Mouse (Mus musculus) embryonic facial prominence, embryonic 10.5 days (tissue): ENCODE measurements around the gene Cd40. TPM values are rescaled to one million over a fixed set of nuclear protein-coding genes. Genes with fewer than 3 reads are reported as not detected.

Source experiments
- DNase-seq: peaks from one replicate; pipeline ENCODE4 v3.0.0-alpha.2; 2017; ENCODE audit warnings: low spot score
- H3K27ac ChIP-seq: fragments of 300-500 bp; sonication (generic); replicated peaks from 2 replicates; pipeline ENCODE4 v1.5.1; 2016; ENCODE audit warnings: mild to moderate bottlenecking
- H3K27me3 ChIP-seq: fragments of 300-500 bp; sonication (generic); replicated peaks from 2 replicates; pipeline ENCODE4 v1.6.1; 2016; ENCODE audit warnings: low read depth, mild to moderate bottlenecking; ENCODE audit not compliant: poor library complexity, severe bottlenecking
- H3K36me3 ChIP-seq: fragments of 300-500 bp; sonication (generic); replicated peaks from 2 replicates; pipeline ENCODE4 v1.6.1; 2016; ENCODE audit warnings: mild to moderate bottlenecking, moderate library complexity
- H3K4me1 ChIP-seq: fragments of 300-500 bp; sonication (generic); 2 replicates; pipeline ENCODE4 v1.6.1; 2016
- H3K4me3 ChIP-seq: fragments of 300-500 bp; sonication (generic); 2 replicates; pipeline ENCODE4 v1.5.1; 2016; ENCODE audit warnings: mild to moderate bottlenecking, moderate library complexity
- H3K9me3 ChIP-seq: fragments of 300-500 bp; sonication (generic); 2 replicates; pipeline ENCODE4 v1.6.1; 2016; ENCODE audit warnings: mild to moderate bottlenecking
- WGBS: fragments of 180-500 bp; shearing (Covaris S2); methylation state at CpG from one replicate; pipeline ENCODE4 v1.1.7; 2016; 5-methylcytosine and 5-hydroxymethylcytosine counted together
- polyA plus RNA-seq: library from polyadenylated mRNA; unstranded; fragments of >200 nt; fragmentation: Nextera tagmentation; extraction: Ambion mirVana; gene quantifications from 2 replicates; pipeline ENCODE4 v1.2.1, GENCODE M21; 2016

Gene Cd40
- polyA plus RNA-seq, 1 experiment from 2014 or later, result 6.2 TPM

GRCm38 (mm10) chr2:165035058-165035431, 20.4 kb upstream of the Cd40 start:
- 41% methylated on average over 5 of the region's 5 CpGs for WGBS
- H3K4me3 ChIP-seq, result peak overlapping the region; percentile 91
- DNase-seq, result no peak
- no peaks in the 10 kb centered on the region for H3K27me3 ChIP-seq
- H3K9me3 ChIP-seq, result no peaks in the 10 kb centered on the region
- peak overlapping the region; percentile 100 for H3K27ac ChIP-seq
- H3K36me3 ChIP-seq, result peaks cover 8% of the 10 kb centered on the region; the same call in 1 of the 2 replicates
- peaks cover 34% of the 10 kb centered on the region for H3K4me1 ChIP-seq

DNA sequence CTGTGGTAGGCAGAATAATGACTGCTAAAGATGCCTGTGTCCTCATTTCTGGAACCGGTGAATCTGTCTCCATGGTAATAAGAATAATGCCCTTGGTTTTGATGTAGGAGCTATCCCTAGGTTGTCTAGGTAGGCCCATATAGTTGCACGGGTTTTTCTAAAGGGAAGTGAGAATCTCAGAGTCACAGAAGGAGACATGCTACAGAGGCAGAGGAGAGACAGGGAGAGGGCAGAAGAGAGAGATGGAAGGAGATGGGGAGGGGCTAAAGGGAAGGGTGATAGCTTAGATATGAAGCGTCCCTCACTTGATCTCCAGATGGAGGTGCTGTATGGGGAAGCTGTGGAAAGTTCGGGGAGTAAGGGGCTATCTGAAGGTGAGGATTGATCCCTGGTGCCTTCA, 18.0 kb upstream of the Cd40 start:
- H3K9me3 ChIP-seq, result no peaks in the 10 kb centered on the region
- no peaks in the 10 kb centered on the region for H3K36me3 ChIP-seq
- 0 out of 2 replicates have a peak, but pooled peaks cover 5% of the 10 kb centered on the region for H3K27me3 ChIP-seq
- H3K4me3 ChIP-seq, result no peak overlapping the region
- H3K27ac ChIP-seq, result no peak overlapping the region
- H3K4me1 ChIP-seq, result peaks cover 25% of the 10 kb centered on the region
- no peak for DNase-seq
- WGBS, result 75% methylated on average over 4 of the region's 4 CpGs

GRCm38 (mm10) chr2:165042126-165042525, 13.3 kb upstream of the Cd40 start:
- Histone ChIP-seq H3K27me3 (0 out of 2 replicates have a peak, but pooled peaks cover 14% of the 10 kb centered on the region), H3K4me1 (peaks cover 18% of the 10 kb centered on the region), H3K4me3 (no peak overlapping the region), H3K36me3 (no peaks in the 10 kb centered on the region), H3K9me3 (no peaks in the 10 kb centered on the region), H3K27ac (no peak overlapping the region)
- DNase-seq, result no peak
- 73% methylated on average over 5 of the region's 5 CpGs for WGBS

DNA sequence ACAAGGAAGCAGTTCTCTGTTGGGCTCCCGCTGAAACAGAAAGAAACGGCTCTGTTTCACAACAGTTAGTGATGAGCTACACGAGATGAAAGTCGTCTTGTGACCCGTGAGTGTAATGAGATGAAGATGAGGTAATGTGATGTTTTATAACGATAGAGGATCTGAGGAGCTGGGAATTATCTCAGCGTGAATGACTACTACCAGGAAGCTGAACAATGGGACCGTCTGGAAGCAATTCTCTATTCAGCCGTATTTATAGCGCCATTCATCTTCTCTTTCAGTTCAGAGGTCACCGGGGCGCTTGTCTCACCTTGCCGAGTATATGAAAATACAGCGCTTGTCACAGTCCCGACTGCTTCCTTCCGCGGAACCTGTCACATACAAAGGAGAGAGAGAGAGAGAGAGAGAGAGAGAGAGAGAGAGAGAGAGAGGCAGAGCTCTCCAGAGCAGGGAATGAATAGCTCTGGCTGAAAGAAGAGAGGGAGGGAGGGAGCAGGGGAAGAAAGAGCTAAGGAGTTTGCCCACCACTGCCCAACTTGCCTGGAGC, 12.3 kb upstream of the Cd40 start:
- 0 out of 2 replicates have a peak, but pooled peaks cover 14% of the 10 kb centered on the region for H3K27me3 ChIP-seq
- no peaks in the 10 kb centered on the region for H3K36me3 ChIP-seq
- H3K27ac ChIP-seq, result no peak overlapping the region
- 14% methylated on average over 17 of the region's 17 CpGs for WGBS
- no peak overlapping the region for H3K4me3 ChIP-seq
- DNase-seq, result peak; percentile 35
- no peaks in the 10 kb centered on the region for H3K9me3 ChIP-seq
- peaks cover 18% of the 10 kb centered on the region for H3K4me1 ChIP-seq

GRCm38 (mm10) chr2:165043729-165044128, 11.7 kb upstream of the Cd40 start:
- Histone ChIP-seq H3K4me3 (no peak overlapping the region), H3K36me3 (no peaks in the 10 kb centered on the region), H3K4me1 (peaks cover 18% of the 10 kb centered on the region), H3K27me3 (0 out of 2 replicates have a peak, but pooled peaks cover 14% of the 10 kb centered on the region), H3K9me3 (no peaks in the 10 kb centered on the region), H3K27ac (no peak overlapping the region)
- 67% methylated on average over 2 of the region's 2 CpGs for WGBS
- no peak for DNase-seq

DNA sequence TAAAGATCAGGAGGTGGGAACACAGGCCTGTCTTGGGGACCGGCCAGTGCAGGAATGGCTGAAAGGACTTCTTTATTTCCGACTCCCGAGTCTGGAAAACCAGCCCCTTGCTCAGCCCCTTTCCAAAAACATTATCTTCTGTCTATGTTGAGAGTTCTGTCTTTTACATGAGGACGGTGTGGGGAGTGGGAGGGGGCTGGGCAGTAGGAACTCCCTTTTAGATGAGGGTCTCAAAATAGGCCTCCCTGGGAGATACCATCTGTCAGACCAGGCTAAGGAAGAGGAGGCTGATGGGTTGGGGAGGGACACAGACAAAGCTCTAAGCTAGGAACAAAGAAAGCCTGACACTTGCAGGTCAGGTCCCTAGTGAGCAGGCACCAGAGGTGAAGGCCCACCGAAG, 6.4 kb upstream of the Cd40 start:
- no peak for DNase-seq
- H3K27ac ChIP-seq, result 0 out of 2 replicates have a peak overlapping the region, but pooled peaks have one; percentile 10
- no peaks in the 10 kb centered on the region for H3K9me3 ChIP-seq
- H3K27me3 ChIP-seq, result 0 out of 2 replicates have a peak, but pooled peaks cover 10% of the 10 kb centered on the region
- H3K36me3 ChIP-seq, result no peaks in the 10 kb centered on the region
- 63% methylated on average over 5 of the region's 5 CpGs for whole genome bisulfite sequencing
- H3K4me1 ChIP-seq, result peaks cover 17% of the 10 kb centered on the region
- H3K4me3 ChIP-seq, result no peak overlapping the region

- DNase-seq, result no peak
- Histone ChIP-seq H3K27me3 (peaks cover 8% of the 10 kb centered on the region; the same call in 1 of the 2 replicates), H3K4me3 (no peak overlapping the region), H3K27ac (no peak overlapping the region), H3K9me3 (no peaks in the 10 kb centered on the region), H3K4me1 (peaks cover 25% of the 10 kb centered on the region), H3K36me3 (no peaks in the 10 kb centered on the region)
- WGBS, result 80% methylated on average over 18 of the region's 18 CpGs
Measured at GRCm38 (mm10) chr2:165050826-165051548, 4.4 kb upstream of the Cd40 start.

DNA sequence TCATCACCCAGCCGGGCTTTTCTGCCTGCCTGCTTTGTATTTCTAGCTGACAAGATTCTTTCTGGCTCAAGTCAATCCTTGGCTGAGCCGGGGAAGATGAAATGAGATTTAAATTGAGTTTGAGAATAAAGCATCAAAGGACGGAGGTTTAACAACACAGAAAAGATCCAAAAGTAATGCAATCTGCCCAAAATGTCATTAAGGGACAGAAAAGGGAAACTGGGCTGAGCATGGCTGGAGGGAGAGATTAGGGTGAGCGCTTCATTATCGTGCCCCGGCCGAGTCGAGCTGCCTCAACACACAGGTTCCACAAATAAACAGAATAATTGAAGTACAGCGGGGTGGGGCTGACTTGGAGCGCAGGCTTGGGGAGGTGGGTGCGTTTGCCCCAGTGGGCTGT, 3.9 kb upstream of the Cd40 start:
- Histone ChIP-seq H3K4me1 (peaks cover 31% of the 10 kb centered on the region), H3K4me3 (no peak overlapping the region), H3K9me3 (no peaks in the 10 kb centered on the region), H3K27me3 (peaks cover 14% of the 10 kb centered on the region; the same call in 1 of the 2 replicates), H3K27ac (no peak overlapping the region), H3K36me3 (no peaks in the 10 kb centered on the region)
- WGBS, result 42% methylated on average over 11 of the region's 11 CpGs
- DNase-seq, result no peak

- Histone ChIP-seq H3K4me3 (peak overlapping the region; percentile 55), H3K4me1 (peaks cover 38% of the 10 kb centered on the region), H3K27ac (peak overlapping the region; percentile 51), H3K36me3 (no peaks in the 10 kb centered on the region), H3K9me3 (no peaks in the 10 kb centered on the region), H3K27me3 (peaks cover 29% of the 10 kb centered on the region; the same call in 1 of the 2 replicates)
- DNase-seq, result peak; percentile 51
- WGBS, result 7% methylated on average over 7 of the region's 7 CpGs
Measured at GRCm38 (mm10) chr2:165055905-165056304, 478 bp downstream of the Cd40 start.

- 78% methylated on average over 14 of the region's 14 CpGs for WGBS
Measured at GRCm38 (mm10) chr2:165056377-165057085, 1.1 kb downstream of the Cd40 start.

GRCm38 (mm10) chr2:165059961-165060360, 4.5 kb downstream of the Cd40 start:
- Histone ChIP-seq H3K9me3 (no peaks in the 10 kb centered on the region), H3K27me3 (peaks cover 24% of the 10 kb centered on the region; the same call in 1 of the 2 replicates), H3K27ac (no peak overlapping the region), H3K36me3 (no peaks in the 10 kb centered on the region), H3K4me1 (peaks cover 24% of the 10 kb centered on the region), H3K4me3 (no peak overlapping the region)
- 91% methylated on average over 4 of the region's 4 CpGs for WGBS
- no peak for DNase-seq

More at GRCm38 (mm10) chr2:165056377-165057085, 1.1 kb downstream of the Cd40 start:
- no peak for DNase-seq
- H3K27ac ChIP-seq, result peak overlapping the region; percentile 35; the same call in 1 of the 2 replicates
- peak overlapping the region; percentile 55 for H3K4me3 ChIP-seq
- peaks cover 29% of the 10 kb centered on the region; the same call in 1 of the 2 replicates for H3K27me3 ChIP-seq
- no peaks in the 10 kb centered on the region for H3K9me3 ChIP-seq
- H3K4me1 ChIP-seq, result peaks cover 32% of the 10 kb centered on the region
- no peaks in the 10 kb centered on the region for H3K36me3 ChIP-seq

DNA sequence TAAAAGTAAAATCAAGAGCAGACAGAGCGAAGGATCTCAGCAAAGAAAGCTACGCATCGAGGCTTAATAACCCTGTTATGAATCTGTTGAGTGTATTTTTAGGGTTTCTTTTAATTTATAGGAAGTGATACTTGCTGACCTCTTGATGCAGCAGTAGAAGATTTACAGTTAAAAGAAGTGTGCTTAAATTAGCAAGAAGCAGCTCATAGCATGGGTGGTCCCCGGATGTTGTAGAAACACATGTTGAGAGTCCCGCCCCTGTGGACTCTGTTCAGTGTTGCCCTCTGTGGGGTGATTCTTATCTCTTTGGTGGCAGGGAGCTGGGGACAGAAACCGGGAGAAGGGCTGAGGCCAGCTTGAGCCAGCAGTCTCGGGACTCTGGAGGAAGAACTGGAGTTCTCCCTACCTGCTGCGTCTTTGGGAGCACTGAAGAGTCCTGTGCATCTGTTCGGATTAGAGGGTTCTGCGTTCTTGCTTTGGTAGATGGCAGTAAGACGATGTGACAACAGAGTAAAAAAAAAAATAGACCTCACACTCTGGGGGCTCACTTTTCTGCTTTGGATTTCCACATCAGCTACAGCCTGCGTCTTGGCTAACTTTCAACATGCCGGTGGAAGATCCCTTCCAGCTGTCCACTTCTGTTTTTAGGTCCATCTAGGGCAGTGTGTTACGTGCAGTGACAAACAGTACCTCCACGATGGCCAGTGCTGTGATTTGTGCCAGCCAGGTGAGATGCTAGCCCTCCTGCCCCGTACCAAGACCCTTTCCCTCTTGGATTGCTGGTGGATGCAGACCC, 6.4 kb downstream of the Cd40 start:
- Histone ChIP-seq H3K9me3 (no peaks in the 10 kb centered on the region), H3K4me3 (no peak overlapping the region), H3K27ac (no peak overlapping the region), H3K36me3 (no peaks in the 10 kb centered on the region), H3K27me3 (peaks cover 16% of the 10 kb centered on the region; the same call in 1 of the 2 replicates), H3K4me1 (peaks cover 5% of the 10 kb centered on the region)
- WGBS, result 87% methylated on average over 16 of the region's 16 CpGs
- no peak for DNase-seq
